8 mouse cellular contexts compared by ENCODE assay signal in the genomic region with DNA sequence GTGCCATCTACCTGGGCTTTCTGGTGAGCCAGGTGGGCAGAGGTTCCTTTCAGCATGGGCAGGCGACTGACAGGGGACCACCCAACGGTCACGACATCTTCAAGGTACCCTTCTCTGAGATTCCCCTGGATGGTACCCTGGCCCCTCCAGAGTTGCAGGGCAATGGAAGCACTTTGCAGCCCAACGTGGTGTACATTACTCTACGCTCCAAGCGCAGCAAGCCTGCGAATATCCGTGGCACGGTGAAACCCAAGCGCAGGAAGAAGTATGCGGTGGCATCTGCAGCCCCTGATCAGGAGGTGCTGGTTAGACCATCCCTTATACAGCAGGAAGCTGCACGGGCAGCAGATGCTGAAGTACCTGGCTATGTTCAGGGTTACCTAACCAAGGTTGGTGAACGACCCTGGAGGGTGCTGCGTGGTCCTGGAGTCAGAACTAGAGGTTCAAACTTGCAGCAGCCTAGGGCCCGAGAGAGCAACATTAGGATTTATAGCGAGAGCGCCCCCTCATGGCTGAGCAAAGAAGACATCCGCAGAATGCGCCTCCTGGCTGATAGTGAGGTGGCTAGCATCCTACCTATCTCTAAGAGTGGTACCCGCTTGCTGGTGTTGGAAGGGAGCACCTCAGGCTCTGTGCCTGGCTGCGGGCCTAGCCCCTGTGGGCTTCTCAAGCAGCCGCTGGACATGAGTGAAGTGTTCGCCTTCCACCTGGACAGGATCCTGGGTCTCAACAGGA. TPM values are rescaled to one million over a fixed set of nuclear protein-coding genes. Genes with fewer than 3 reads are reported as not detected.
DNase-seq lines count a peak whose midpoint lies in the region; ATAC-seq and TF ChIP-seq lines count a peak whose summit lies in the region.

No protein-coding gene starts in this region.

- peaks cover 5% of the 10 kb centered on the region; the same call in 1 of the 2 replicates for H3K4me1 ChIP-seq in midbrain, embryonic 13.5 days (replicated peaks)
- H3K4me1 ChIP-seq in midbrain, embryonic 11.5 days (ENCODE audit: control insufficient read depth, insufficient read depth, low read length), result no peaks in the 10 kb centered on the region
- peaks cover 18% of the 10 kb centered on the region for H3K4me1 ChIP-seq in embryonic facial prominence, embryonic 13.5 days
- H3K4me1 ChIP-seq in heart, embryonic 16.5 days (ENCODE audit: control insufficient read depth, insufficient read depth, low read length), result peaks cover 12% of the 10 kb centered on the region
- peaks cover 22% of the 10 kb centered on the region for H3K4me1 ChIP-seq in limb, embryonic 14.5 days (ENCODE audit: control insufficient read depth, insufficient read depth, low read length)
- peaks cover 4% of the 10 kb centered on the region for H3K4me1 ChIP-seq in midbrain, embryonic 16.5 days (ENCODE audit: control insufficient read depth, insufficient read depth, low read length)

- H3K4me2 ChIP-seq in midbrain, embryonic 13.5 days (replicated peaks), result no peak overlapping the region
- H3K4me2 ChIP-seq in midbrain, embryonic 11.5 days, result no peak overlapping the region
- peak overlapping the region; percentile 44 for H3K4me2 ChIP-seq in embryonic facial prominence, embryonic 13.5 days
- peak overlapping the region; percentile 83 for H3K4me2 ChIP-seq in heart, embryonic 16.5 days (ENCODE audit: low read depth, low read length)
- H3K4me2 ChIP-seq in limb, embryonic 14.5 days (replicated peaks; ENCODE audit: low read depth, low read length, severe bottlenecking), result peak overlapping the region; percentile 59
- H3K4me2 ChIP-seq in midbrain, embryonic 16.5 days (ENCODE audit: low read length), result 0 out of 2 replicates have a peak overlapping the region, but pooled peaks have one; percentile 8

- H3K27me3 ChIP-seq in midbrain, embryonic 13.5 days, result no peaks in the 10 kb centered on the region
- no peaks in the 10 kb centered on the region for H3K27me3 ChIP-seq in midbrain, embryonic 11.5 days (ENCODE audit: control insufficient read depth, insufficient read depth, low read length)
- H3K27me3 ChIP-seq in embryonic facial prominence, embryonic 13.5 days, result no peaks in the 10 kb centered on the region
- no peaks in the 10 kb centered on the region for H3K27me3 ChIP-seq in heart, embryonic 16.5 days (ENCODE audit: control insufficient read depth, insufficient read depth, low read length)
- no peaks in the 10 kb centered on the region for H3K27me3 ChIP-seq in limb, embryonic 14.5 days (ENCODE audit: control insufficient read depth, insufficient read depth, low read length)
- H3K27me3 ChIP-seq in midbrain, embryonic 16.5 days (ENCODE audit: control insufficient read depth, insufficient read depth, low read depth, low read length), result no peaks in the 10 kb centered on the region

- peak; percentile 28; the same call in 1 of the 2 replicates for ATAC-seq in midbrain, embryonic 13.5 days
- ATAC-seq in midbrain, embryonic 11.5 days (ENCODE audit: low FRiP score), result no peak
- ATAC-seq in embryonic facial prominence, embryonic 13.5 days (ENCODE audit: insufficient number of reproducible peaks, insufficient read depth, low FRiP score, low TSS enrichment, low read depth), result 0 out of 2 replicates have a peak, but pooled peaks have one; percentile 64
- ATAC-seq in heart, embryonic 16.5 days (replicated peaks; ENCODE audit: extremely low read depth, insufficient read depth, low FRiP score), result peak; percentile 29; the same call in 1 of the 2 replicates
- peak; percentile 29; the same call in 1 of the 2 replicates for ATAC-seq in limb, embryonic 14.5 days (ENCODE audit: low FRiP score, low read depth)
- ATAC-seq in midbrain, embryonic 16.5 days, result peak; percentile 53

- no peak overlapping the region for H3K9ac ChIP-seq in midbrain, embryonic 13.5 days (replicated peaks)
- no peak overlapping the region for H3K9ac ChIP-seq in midbrain, embryonic 11.5 days (ENCODE audit: low read length)
- H3K9ac ChIP-seq in embryonic facial prominence, embryonic 13.5 days, result 0 out of 2 replicates have a peak overlapping the region, but pooled peaks have one; percentile 27
- peak overlapping the region; percentile 88 for H3K9ac ChIP-seq in heart, embryonic 16.5 days (ENCODE audit: low read length)
- peak overlapping the region; percentile 45 for H3K9ac ChIP-seq in limb, embryonic 14.5 days (ENCODE audit: low read depth, low read length, severe bottlenecking)
- H3K9ac ChIP-seq in midbrain, embryonic 16.5 days (ENCODE audit: low read depth, low read length), result no peak overlapping the region

- H3K4me3 ChIP-seq in midbrain, embryonic 13.5 days (replicated peaks), result no peak overlapping the region
- no peak overlapping the region for H3K4me3 ChIP-seq in midbrain, embryonic 11.5 days (ENCODE audit: low read depth, low read length)
- peak overlapping the region; percentile 24 for H3K4me3 ChIP-seq in embryonic facial prominence, embryonic 13.5 days
- H3K4me3 ChIP-seq in heart, embryonic 16.5 days (ENCODE audit: low read length), result peak overlapping the region; percentile 73
- peak overlapping the region; percentile 36 for H3K4me3 ChIP-seq in limb, embryonic 14.5 days (replicated peaks; ENCODE audit: low read length)
- H3K4me3 ChIP-seq in midbrain, embryonic 16.5 days (ENCODE audit: low read depth, low read length), result no peak overlapping the region

- WGBS in midbrain, embryonic 13.5 days, result 93% methylated on average over 23 of the region's 23 CpGs
- 90% methylated on average over 23 of the region's 23 CpGs for WGBS in midbrain, embryonic 11.5 days
- 83% methylated on average over 23 of the region's 23 CpGs for WGBS in embryonic facial prominence, embryonic 13.5 days
- 64% methylated on average over 23 of the region's 23 CpGs for WGBS in heart, embryonic 16.5 days
- 55% methylated on average over 23 of the region's 23 CpGs for WGBS in limb, embryonic 14.5 days
- WGBS in midbrain, embryonic 16.5 days, result 93% methylated on average over 23 of the region's 23 CpGs

- no peak overlapping the region for H3K27ac ChIP-seq in midbrain, embryonic 13.5 days
- H3K27ac ChIP-seq in midbrain, embryonic 11.5 days (ENCODE audit: low read depth, low read length), result no peak overlapping the region
- no peak overlapping the region for H3K27ac ChIP-seq in embryonic facial prominence, embryonic 13.5 days
- peak overlapping the region; percentile 96 for H3K27ac ChIP-seq in heart, embryonic 16.5 days (ENCODE audit: low read length)
- 0 out of 2 replicates have a peak overlapping the region, but pooled peaks have one; percentile 26 for H3K27ac ChIP-seq in limb, embryonic 14.5 days (replicated peaks; ENCODE audit: low read depth, low read length)
- H3K27ac ChIP-seq in midbrain, embryonic 16.5 days (ENCODE audit: low read length), result peak overlapping the region; percentile 44

- no peaks in the 10 kb centered on the region for H3K36me3 ChIP-seq in midbrain, embryonic 13.5 days
- no peaks in the 10 kb centered on the region for H3K36me3 ChIP-seq in midbrain, embryonic 11.5 days (ENCODE audit: control insufficient read depth, insufficient read depth, low read length)
- H3K36me3 ChIP-seq in embryonic facial prominence, embryonic 13.5 days, result no peaks in the 10 kb centered on the region
- H3K36me3 ChIP-seq in heart, embryonic 16.5 days (ENCODE audit: control insufficient read depth, insufficient read depth), result no peaks in the 10 kb centered on the region
- no peaks in the 10 kb centered on the region for H3K36me3 ChIP-seq in limb, embryonic 14.5 days (ENCODE audit: control insufficient read depth, insufficient read depth, low read length)
- H3K36me3 ChIP-seq in midbrain, embryonic 16.5 days (ENCODE audit: control insufficient read depth, insufficient read depth, low read length), result no peaks in the 10 kb centered on the region

- H3K9me3 ChIP-seq in midbrain, embryonic 13.5 days, result no peaks in the 10 kb centered on the region
- no peaks in the 10 kb centered on the region for H3K9me3 ChIP-seq in midbrain, embryonic 11.5 days (ENCODE audit: control insufficient read depth, low read length)
- no peaks in the 10 kb centered on the region for H3K9me3 ChIP-seq in embryonic facial prominence, embryonic 13.5 days
- no peaks in the 10 kb centered on the region for H3K9me3 ChIP-seq in heart, embryonic 16.5 days (replicated peaks; ENCODE audit: control insufficient read depth, low read length)
- H3K9me3 ChIP-seq in limb, embryonic 14.5 days (ENCODE audit: control insufficient read depth, low read length), result no peaks in the 10 kb centered on the region
- no peaks in the 10 kb centered on the region for H3K9me3 ChIP-seq in midbrain, embryonic 16.5 days (replicated peaks; ENCODE audit: control insufficient read depth, low read length, poor library complexity, severe bottlenecking)

- TF ChIP-seq POLR2A in limb, embryonic 14.5 days (IDR thresholded peaks at IDR 0.05; ENCODE audit: borderline replicate concordance, extremely low read depth, insufficient read depth, insufficient read length), result no peak

- DNase-seq in midbrain, embryonic 11.5 days (ENCODE audit: low spot score, missing footprints), result no peak
- peak; percentile 12 for DNase-seq in limb, embryonic 14.5 days (ENCODE audit: low spot score)
- no peak for DNase-seq in cerebellum, adult 8-10 months
- DNase-seq in cerebellum, adult 18-20 months, result no peak

RNA-seq across cellular contexts. Expression of gene Fam198b, which starts 2.2 kb away (rescaled TPM):
- 0.89 and 1.9 TPM in 2 replicates for polyA plus RNA-seq in midbrain, embryonic 13.5 days (2015; fragmentation: Nextera tagmentation; extraction: Ambion mirVana)
- polyA plus RNA-seq in midbrain, embryonic 11.5 days (2014; fragmentation: Nextera tagmentation; extraction: Ambion mirVana), result 0.73 and 0.77 TPM in 2 replicates
- polyA plus RNA-seq in embryonic facial prominence, embryonic 13.5 days (2015; fragmentation: Nextera tagmentation; extraction: Ambion mirVana), result 9.0 and 10.3 TPM in 2 replicates
- polyA plus RNA-seq in heart, embryonic 16.5 days (2015; fragmentation: Nextera tagmentation; extraction: Ambion mirVana), result 61.6 and 61.7 TPM in 2 replicates
- 9.5 and 9.6 TPM in 2 replicates for polyA plus RNA-seq in limb, embryonic 14.5 days (2012; rRNA removed)
- 6.5 and 8.1 TPM in 2 replicates for polyA plus RNA-seq in limb, embryonic 14.5 days (2014; fragmentation: Nextera tagmentation; extraction: Ambion mirVana)
- 0.59 and 0.80 TPM in 2 replicates for polyA plus RNA-seq in midbrain, embryonic 16.5 days (2015; fragmentation: Nextera tagmentation; extraction: Ambion mirVana)

RNA-seq across cellular contexts. Expression of gene Tmem144, which starts 34.0 kb away (rescaled TPM):
- 1.3 TPM in 2 replicates for polyA plus RNA-seq in midbrain, embryonic 13.5 days (2015; fragmentation: Nextera tagmentation; extraction: Ambion mirVana)
- polyA plus RNA-seq in midbrain, embryonic 11.5 days (2014; fragmentation: Nextera tagmentation; extraction: Ambion mirVana), result 2.0 and 3.4 TPM in 2 replicates
- 3.5 and 4.0 TPM in 2 replicates for polyA plus RNA-seq in embryonic facial prominence, embryonic 13.5 days (2015; fragmentation: Nextera tagmentation; extraction: Ambion mirVana)
- 10.5 and 11.3 TPM in 2 replicates for polyA plus RNA-seq in heart, embryonic 16.5 days (2015; fragmentation: Nextera tagmentation; extraction: Ambion mirVana)
- polyA plus RNA-seq in limb, embryonic 14.5 days (2012; rRNA removed), result 1.2 and 1.4 TPM in 2 replicates
- 3.3 and 3.4 TPM in 2 replicates for polyA plus RNA-seq in limb, embryonic 14.5 days (2014; fragmentation: Nextera tagmentation; extraction: Ambion mirVana)
- polyA plus RNA-seq in midbrain, embryonic 16.5 days (2015; fragmentation: Nextera tagmentation; extraction: Ambion mirVana), result 1.2 and 1.3 TPM in 2 replicates

Comparison
In these comparisons a context has a peak if more than half of its experiments do, and no peak if none do; other contexts are left out.
1. H3K27ac ChIP-seq: peak in heart, embryonic 16.5 days (single experiment), limb, embryonic 14.5 days (single experiment) and midbrain, embryonic 16.5 days (single experiment); none in midbrain, embryonic 13.5 days (single experiment), midbrain, embryonic 11.5 days (single experiment) and embryonic facial prominence, embryonic 13.5 days (single experiment).
2. H3K4me2 ChIP-seq: peak in embryonic facial prominence, embryonic 13.5 days (single experiment), heart, embryonic 16.5 days (single experiment), limb, embryonic 14.5 days (single experiment) and midbrain, embryonic 16.5 days (single experiment); none in midbrain, embryonic 13.5 days (single experiment) and midbrain, embryonic 11.5 days (single experiment).
3. H3K4me3 ChIP-seq: peak in embryonic facial prominence, embryonic 13.5 days (single experiment), heart, embryonic 16.5 days (single experiment) and limb, embryonic 14.5 days (single experiment); none in midbrain, embryonic 13.5 days (single experiment), midbrain, embryonic 11.5 days (single experiment) and midbrain, embryonic 16.5 days (single experiment).
4. H3K9ac ChIP-seq: peak in embryonic facial prominence, embryonic 13.5 days (single experiment), heart, embryonic 16.5 days (single experiment) and limb, embryonic 14.5 days (single experiment); none in midbrain, embryonic 13.5 days (single experiment), midbrain, embryonic 11.5 days (single experiment) and midbrain, embryonic 16.5 days (single experiment).